Mouse (Mus musculus) E14TG2a.4 (cell line): ENCODE measurements around the gene Ak4.

Experiments
- CTCF ChIP-seq: conservative IDR thresholded peaks from 2 replicates; pipeline ENCODE4 v1.5.1; 2014; ENCODE audit warnings: low read length
- NANOG ChIP-seq: IDR thresholded peaks from 2 replicates; pipeline ENCODE4 v1.6.1; 2014; ENCODE audit warnings: borderline replicate concordance, low read length, mixed read lengths
- POU5F1 ChIP-seq: IDR thresholded peaks from 2 replicates; pipeline ENCODE4 v1.6.1; 2014; ENCODE audit warnings: low read length, borderline replicate concordance

DNA sequence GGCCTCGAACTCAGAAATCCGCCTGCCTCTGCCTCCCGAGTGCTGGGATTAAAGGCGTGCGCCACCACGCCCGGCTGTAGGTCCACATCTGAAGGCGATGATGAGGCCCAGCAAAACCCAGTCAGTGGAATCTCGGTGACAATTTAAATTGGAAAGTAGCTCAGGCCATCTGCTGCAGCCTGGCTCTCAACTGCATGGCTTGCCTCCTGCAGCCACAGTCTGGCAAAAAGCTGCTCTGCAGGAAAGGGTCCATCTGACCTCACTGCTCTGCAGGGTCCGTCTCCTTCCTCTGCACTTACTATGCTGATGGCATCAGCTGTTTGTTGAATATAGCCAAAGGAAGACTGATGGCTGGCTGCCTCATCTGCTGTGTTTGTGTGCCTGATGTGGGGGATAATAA is 3.9 kb downstream of the Ak4 start:
- TF ChIP-seq CTCF (no peak), POU5F1 (no peak), NANOG (no peak)
